Mouse (Mus musculus) stomach, postnatal 0 days (tissue): ENCODE measurements at regions not wholly inside any gene's neighbourhood (a gene's known extent, or its start where the extent isn't known, plus 50 kb on each side); places are given as distances from the start of the nearest gene placed in this dataset.

Source experiments
- CTCF ChIP-seq: IDR thresholded peaks from 2 replicates; pipeline ENCODE4 v1.5.1; 2016; ENCODE audit warnings: antibody characterized with exemption, low read depth, mild to moderate bottlenecking, moderate library complexity
- EP300 ChIP-seq: optimal IDR thresholded peaks from 2 replicates; pipeline ENCODE3; 2016; ENCODE audit warnings: antibody characterized with exemption

- TF ChIP-seq CTCF (no peak), EP300 (no peak)
These were observed 172.5 kb upstream of the Nwd2 start for GRCm38 (mm10) chr5:63476240-63476973.
